Mouse (Mus musculus) MEL (cell line): ENCODE results near the gene Galnt18.

Experiments used
- CHD1 ChIP-seq: IDR thresholded peaks from 2 replicates; pipeline ENCODE4 v1.6.1; 2012; ENCODE audit warnings: low read depth, mild to moderate bottlenecking, inconsistent platforms, low read length, improper control_type of control experiment
- CTCF ChIP-seq, 3 experiments: IDR thresholded peaks in 2 of 3; conservative IDR thresholded peaks in 1 of 3; 2 replicates each; pipeline ENCODE4 v1.5.1; 2011 to 2012; ENCODE audit warnings: low read length in 3 of 3, low read depth in 2 of 3, mild to moderate bottlenecking in 2 of 3, improper control_type of control experiment in 1 of 3, inconsistent platforms in 1 of 3, mixed read lengths in 1 of 3, moderate library complexity in 1 of 3; ENCODE audit not compliant: control insufficient read depth in 1 of 3, insufficient read depth in 1 of 3, poor library complexity in 1 of 3, severe bottlenecking in 1 of 3
- EP300 ChIP-seq, 2 experiments: IDR thresholded peaks; 2 replicates each; pipeline ENCODE4 v1.6.1; 2011; ENCODE audit warnings: improper control_type of control experiment in 2 of 2, low read length in 2 of 2, low read depth in 1 of 2, mild to moderate bottlenecking in 1 of 2
- MEF2A ChIP-seq: IDR thresholded peaks from 2 replicates; pipeline ENCODE4 v1.6.1; 2014; ENCODE audit warnings: low read depth, mild to moderate bottlenecking, inconsistent platforms, low read length, improper control_type of control experiment; ENCODE audit not compliant: poor library complexity, insufficient replicate concordance, severe bottlenecking; ENCODE audit errors: extremely low read depth
- POLR2A ChIP-seq, 2 experiments: IDR thresholded peaks; 2 replicates each; pipeline ENCODE4 v1.6.1; 2011 to 2012; ENCODE audit warnings: low read length in 2 of 2, mild to moderate bottlenecking in 2 of 2, control low read depth in 1 of 2, improper control_type of control experiment in 1 of 2, low read depth in 1 of 2, moderate library complexity in 1 of 2; ENCODE audit not compliant: control insufficient read depth in 1 of 2, insufficient read depth in 1 of 2, poor library complexity in 1 of 2
- POLR2AphosphoS2 ChIP-seq: IDR thresholded peaks from 2 replicates; pipeline ENCODE4 v1.6.1; 2011; ENCODE audit warnings: low read length, improper control_type of control experiment
- SIN3A ChIP-seq: IDR thresholded peaks from 2 replicates; pipeline ENCODE4 v1.6.1; 2012; ENCODE audit warnings: low read length, improper control_type of control experiment, inconsistent platforms
- ZNF384 ChIP-seq: IDR thresholded peaks from 2 replicates; pipeline ENCODE4 v1.6.1; 2012; ENCODE audit warnings: low read depth, mild to moderate bottlenecking, inconsistent platforms, low read length, improper control_type of control experiment

- no peak for TF ChIP-seq CTCF (IDR thresholded peaks at IDR 0.05 in 2 of 3, conservative IDR thresholded peaks at IDR 0.05 in 1 of 3; ENCODE audit: control insufficient read depth in 1 of 3, insufficient read depth in 1 of 3, low read depth in 2 of 3, low read length in 3 of 3, poor library complexity in 1 of 3, severe bottlenecking in 1 of 3)
- TF ChIP-seq SIN3A, result no peak
- no peak for TF ChIP-seq EP300 (IDR thresholded peaks at IDR 0.05; ENCODE audit: low read depth in 1 of 2, low read length in 2 of 2)
- no peak for TF ChIP-seq CHD1
- TF ChIP-seq POLR2AphosphoS2, result no peak
- TF ChIP-seq MEF2A, result no peak
- no peak for TF ChIP-seq ZNF384
- no peak for TF ChIP-seq POLR2A (IDR thresholded peaks at IDR 0.05; ENCODE audit: control insufficient read depth in 1 of 2, insufficient read depth in 1 of 2, low read depth in 1 of 2, low read length in 2 of 2, poor library complexity in 1 of 2)
Observed at GRCm38 (mm10) chr7:111528462-111528861, 251.3 kb downstream of the Galnt18 start.
